Mouse (Mus musculus) midbrain, embryonic 13.5 days (tissue): ENCODE results near the gene Ifrd2. TPM values are rescaled to one million over a fixed set of nuclear protein-coding genes. Genes with fewer than 3 reads are reported as not detected.

Source experiments
- ATAC-seq: fragments of 200-750 bp; cut with Nextera tagmentation; 2 replicates; pipeline ENCODE4 v1.8.0; 2017; ENCODE audit warnings: mild to moderate bottlenecking, moderate TSS enrichment, moderate library complexity
- H3K27ac ChIP-seq: fragments of 300-500 bp; sonication (generic); 2 replicates; pipeline ENCODE4 v1.5.1; 2015; ENCODE audit warnings: inconsistent platforms, mild to moderate bottlenecking, moderate library complexity
- H3K27me3 ChIP-seq: fragments of 300-500 bp; sonication (generic); 2 replicates; pipeline ENCODE4 v1.6.1; 2015; ENCODE audit warnings: mild to moderate bottlenecking, inconsistent platforms
- H3K36me3 ChIP-seq: fragments of 300-500 bp; sonication (generic); 2 replicates; pipeline ENCODE4 v1.6.1; 2015; ENCODE audit warnings: mild to moderate bottlenecking, inconsistent platforms
- H3K4me1 ChIP-seq: fragments of 300-500 bp; sonication (generic); replicated peaks from 2 replicates; pipeline ENCODE4 v1.6.1; 2015; ENCODE audit warnings: inconsistent platforms
- H3K4me2 ChIP-seq: fragments of 300-500 bp; sonication (generic); replicated peaks from 2 replicates; pipeline ENCODE4 v1.6.1; 2015; ENCODE audit warnings: moderate library complexity, mild to moderate bottlenecking, inconsistent platforms
- H3K4me3 ChIP-seq: fragments of 300-500 bp; sonication (generic); replicated peaks from 2 replicates; pipeline ENCODE4 v1.5.1; 2015; ENCODE audit warnings: mild to moderate bottlenecking, inconsistent platforms
- H3K9ac ChIP-seq: fragments of 300-500 bp; sonication (generic); replicated peaks from 2 replicates; pipeline ENCODE4 v1.6.1; 2015; ENCODE audit warnings: mild to moderate bottlenecking, inconsistent platforms
- H3K9me3 ChIP-seq: fragments of 300-500 bp; sonication (generic); 2 replicates; pipeline ENCODE4 v1.6.1; 2016; ENCODE audit warnings: mild to moderate bottlenecking, inconsistent platforms
- WGBS: fragments of 180-500 bp; shearing (Covaris S2); methylation state at CpG from one replicate; pipeline ENCODE4 v1.1.7; 2015; 5-methylcytosine and 5-hydroxymethylcytosine counted together
- polyA plus RNA-seq: library from polyadenylated mRNA; unstranded; fragments of >200 nt; fragmentation: Nextera tagmentation; extraction: Ambion mirVana; gene quantifications from 2 replicates; pipeline ENCODE4 v1.2.1, GENCODE M21; 2015

Ifrd2 gene
- polyA plus RNA-seq, 1 experiment from 2014 or later: 14.7 TPM

GRCm38 (mm10) chr9:107593101-107593976 lies 5.9 kb downstream of the Ifrd2 start:
- Histone ChIP-seq H3K27ac (no peak overlapping the region), H3K9ac (no peak overlapping the region), H3K4me1 (peaks cover 10% of the 10 kb centered on the region), H3K9me3 (no peaks in the 10 kb centered on the region), H3K36me3 (peaks cover 43% of the 10 kb centered on the region), H3K4me3 (no peak overlapping the region), H3K4me2 (no peak overlapping the region), H3K27me3 (no peaks in the 10 kb centered on the region)
- 85% methylated on average over 11 of the region's 11 CpGs for WGBS
- no peak for ATAC-seq

GRCm38 (mm10) chr9:107594281-107595062 lies 7.0 kb downstream of the Ifrd2 start:
- Histone ChIP-seq H3K4me3 (no peak overlapping the region), H3K27me3 (no peaks in the 10 kb centered on the region), H3K4me2 (no peak overlapping the region), H3K4me1 (0 out of 2 replicates have a peak, but pooled peaks cover 3% of the 10 kb centered on the region), H3K9ac (no peak overlapping the region), H3K27ac (no peak overlapping the region), H3K36me3 (peaks cover 43% of the 10 kb centered on the region), H3K9me3 (no peaks in the 10 kb centered on the region)
- ATAC-seq: no peak
- WGBS: 80% methylated on average over 8 of the region's 8 CpGs

- no peaks in the 10 kb centered on the region for H3K27me3 ChIP-seq
- H3K27ac ChIP-seq: no peak overlapping the region
- H3K9me3 ChIP-seq: no peaks in the 10 kb centered on the region
- peaks cover 23% of the 10 kb centered on the region for H3K36me3 ChIP-seq
- no peak overlapping the region for H3K4me2 ChIP-seq
- H3K9ac ChIP-seq: no peak overlapping the region
- 0 out of 2 replicates have a peak, but pooled peaks cover 3% of the 10 kb centered on the region for H3K4me1 ChIP-seq
- H3K4me3 ChIP-seq: no peak overlapping the region
- 92% methylated on average over 11 of the region's 11 CpGs for WGBS
- no peak for ATAC-seq
Measured at GRCm38 (mm10) chr9:107596619-107597569, 9.5 kb downstream of the Ifrd2 start.

GRCm38 (mm10) chr9:107598385-107598784 lies 10.9 kb downstream of the Ifrd2 start:
- whole genome bisulfite sequencing: 78% methylated on average over 5 of the region's 5 CpGs
- H3K9ac ChIP-seq: no peak overlapping the region

GRCm38 (mm10) chr9:107599433-107599832 lies 12.0 kb downstream of the Ifrd2 start:
- H3K4me3 ChIP-seq: no peak overlapping the region
- WGBS: 87% methylated on average over 9 of the region's 9 CpGs
- no peak for ATAC-seq
- H3K27me3 ChIP-seq: no peaks in the 10 kb centered on the region
- H3K4me1 ChIP-seq: peaks cover 11% of the 10 kb centered on the region
- no peaks in the 10 kb centered on the region for H3K36me3 ChIP-seq
- no peak overlapping the region for H3K9ac ChIP-seq
- H3K27ac ChIP-seq: no peak overlapping the region
- no peak overlapping the region for H3K4me2 ChIP-seq
- H3K9me3 ChIP-seq: no peaks in the 10 kb centered on the region

More at GRCm38 (mm10) chr9:107598385-107598784, 10.9 kb downstream of the Ifrd2 start:
- no peak overlapping the region for H3K27ac ChIP-seq
- no peaks in the 10 kb centered on the region for H3K27me3 ChIP-seq
- H3K9me3 ChIP-seq: no peaks in the 10 kb centered on the region
- no peak overlapping the region for H3K4me3 ChIP-seq
- peaks cover 8% of the 10 kb centered on the region for H3K36me3 ChIP-seq
- H3K4me1 ChIP-seq: peaks cover 7% of the 10 kb centered on the region
- ATAC-seq: no peak
- H3K4me2 ChIP-seq: no peak overlapping the region

- Histone ChIP-seq H3K9ac (no peak overlapping the region), H3K27ac (no peak overlapping the region), H3K27me3 (no peaks in the 10 kb centered on the region), H3K4me1 (peaks cover 15% of the 10 kb centered on the region), H3K36me3 (no peaks in the 10 kb centered on the region), H3K4me2 (no peak overlapping the region), H3K9me3 (no peaks in the 10 kb centered on the region), H3K4me3 (no peak overlapping the region)
- no peak for ATAC-seq
- 83% methylated on average over 14 of the region's 14 CpGs for WGBS
Measured at GRCm38 (mm10) chr9:107599842-107600241, 12.4 kb downstream of the Ifrd2 start.

- H3K9ac ChIP-seq: no peak overlapping the region
- 84% methylated on average over 12 of the region's 12 CpGs for WGBS
- no peak for ATAC-seq
Measured at GRCm38 (mm10) chr9:107600745-107601144, 13.3 kb downstream of the Ifrd2 start.

GRCm38 (mm10) chr9:107601275-107601674 lies 13.8 kb downstream of the Ifrd2 start:
- H3K4me3 ChIP-seq: no peak overlapping the region
- peaks cover 27% of the 10 kb centered on the region for H3K4me1 ChIP-seq
- H3K36me3 ChIP-seq: no peaks in the 10 kb centered on the region
- WGBS: 88% methylated on average over 11 of the region's 11 CpGs
- no peaks in the 10 kb centered on the region for H3K9me3 ChIP-seq
- no peak overlapping the region for H3K4me2 ChIP-seq
- ATAC-seq: no peak
- no peak overlapping the region for H3K27ac ChIP-seq
- no peaks in the 10 kb centered on the region for H3K27me3 ChIP-seq
- H3K9ac ChIP-seq: no peak overlapping the region

More at GRCm38 (mm10) chr9:107600745-107601144, 13.3 kb downstream of the Ifrd2 start:
- Histone ChIP-seq H3K9me3 (no peaks in the 10 kb centered on the region), H3K27me3 (no peaks in the 10 kb centered on the region), H3K4me1 (peaks cover 24% of the 10 kb centered on the region), H3K36me3 (no peaks in the 10 kb centered on the region), H3K4me2 (no peak overlapping the region), H3K27ac (no peak overlapping the region), H3K4me3 (no peak overlapping the region)

GRCm38 (mm10) chr9:107602068-107602648 lies 14.7 kb downstream of the Ifrd2 start:
- H3K4me2 ChIP-seq: no peak overlapping the region
- H3K4me3 ChIP-seq: no peak overlapping the region
- H3K36me3 ChIP-seq: no peaks in the 10 kb centered on the region
- peaks cover 35% of the 10 kb centered on the region for H3K4me1 ChIP-seq
- H3K27me3 ChIP-seq: no peaks in the 10 kb centered on the region
- peak; percentile 74 for ATAC-seq
- H3K9me3 ChIP-seq: no peaks in the 10 kb centered on the region
- WGBS: 15% methylated on average over 10 of the region's 10 CpGs
- no peak overlapping the region; the same call in 1 of the 2 replicates for H3K9ac ChIP-seq
- H3K27ac ChIP-seq: peak overlapping the region; percentile 60

- 89% methylated on average over 6 of the region's 6 CpGs for WGBS
- H3K9ac ChIP-seq: no peak overlapping the region
- no peak for ATAC-seq
Measured at GRCm38 (mm10) chr9:107603251-107603650, 15.8 kb downstream of the Ifrd2 start.

GRCm38 (mm10) chr9:107605041-107605661 lies 17.7 kb downstream of the Ifrd2 start:
- Histone ChIP-seq H3K4me2 (peak overlapping the region; percentile 15), H3K27ac (no peak overlapping the region; the same call in 1 of the 2 replicates), H3K27me3 (no peaks in the 10 kb centered on the region), H3K9ac (peak overlapping the region; percentile 49), H3K9me3 (no peaks in the 10 kb centered on the region), H3K36me3 (no peaks in the 10 kb centered on the region), H3K4me3 (no peak overlapping the region), H3K4me1 (peaks cover 59% of the 10 kb centered on the region)
- ATAC-seq: no peak
- 37% methylated on average over 23 of the region's 23 CpGs for WGBS

More at GRCm38 (mm10) chr9:107603251-107603650, 15.8 kb downstream of the Ifrd2 start:
- Histone ChIP-seq H3K4me2 (no peak overlapping the region), H3K4me3 (no peak overlapping the region), H3K27me3 (no peaks in the 10 kb centered on the region), H3K4me1 (peaks cover 44% of the 10 kb centered on the region), H3K27ac (no peak overlapping the region), H3K36me3 (no peaks in the 10 kb centered on the region), H3K9me3 (no peaks in the 10 kb centered on the region)
